Mouse (Mus musculus) urinary bladder, postnatal 25 days (tissue): ENCODE data around the gene Cdc42ep3.

Source experiments
- DNase-seq: peaks from one replicate; pipeline ENCODE4 v3.0.0; 2022; ENCODE audit warnings: low spot score

The Cdc42ep3 gene

GRCm38 (mm10) chr17:79285030-79285601 is 69.8 kb downstream of the Cdc42ep3 start:
- DNase-seq, result no peak
